8 mouse cellular contexts compared by ENCODE assay signal in genomic region chr8:79650158-79650814, GRCm38 (mm10). TPM values are rescaled to one million over a fixed set of nuclear protein-coding genes. Genes with fewer than 3 reads are reported as not detected.
A peak's percentile ranks its signal among the peaks of the same experiment; 100 is the strongest.
DNase-seq lines count a peak whose midpoint lies in the region; ATAC-seq lines count a peak whose summit lies in the region.

No protein-coding gene starts in this region.

- no peak overlapping the region for H3K4me3 ChIP-seq in midbrain, embryonic 14.5 days (replicated peaks; ENCODE audit: low read depth, low read length)
- no peak overlapping the region for H3K4me3 ChIP-seq in midbrain, embryonic 16.5 days (ENCODE audit: low read depth, low read length)

- DNase-seq in adrenal gland, postnatal 10 days = peak; percentile 23
- no peak for DNase-seq in adrenal gland, adult 18-20 months (ENCODE audit: low spot score in 2 of 2)
- DNase-seq in midbrain, embryonic 14.5 days = peak; percentile 43
- DNase-seq in forelimb bud, embryonic 11.5 days (ENCODE audit: low read depth, low spot score) = peak; percentile 39
- peak; percentile 56 to 74 for DNase-seq in spleen, postnatal 4 days (ENCODE audit: low spot score in 2 of 2)
- no peak for DNase-seq in urinary bladder, postnatal 36 days (ENCODE audit: low spot score in 2 of 2)
- DNase-seq in gastrocnemius, postnatal 10 days = no peak

- no peak for ATAC-seq in midbrain, embryonic 14.5 days (ENCODE audit: low FRiP score, low TSS enrichment)
- no peak for ATAC-seq in midbrain, embryonic 16.5 days

- no peak overlapping the region for H3K4me2 ChIP-seq in midbrain, embryonic 14.5 days (ENCODE audit: low read length)
- H3K4me2 ChIP-seq in midbrain, embryonic 16.5 days (ENCODE audit: low read length) = no peak overlapping the region

- peaks cover 33% of the 10 kb centered on the region for H3K36me3 ChIP-seq in midbrain, embryonic 14.5 days (ENCODE audit: control insufficient read depth, insufficient read depth, low read length)
- H3K36me3 ChIP-seq in midbrain, embryonic 16.5 days (ENCODE audit: control insufficient read depth, insufficient read depth, low read length) = 0 out of 2 replicates have a peak, but pooled peaks cover 5% of the 10 kb centered on the region

- H3K9me3 ChIP-seq in midbrain, embryonic 14.5 days (ENCODE audit: control insufficient read depth, low read length) = no peaks in the 10 kb centered on the region
- no peaks in the 10 kb centered on the region for H3K9me3 ChIP-seq in midbrain, embryonic 16.5 days (replicated peaks; ENCODE audit: control insufficient read depth, low read length, poor library complexity, severe bottlenecking)

- no peaks in the 10 kb centered on the region for H3K27me3 ChIP-seq in midbrain, embryonic 14.5 days (ENCODE audit: control insufficient read depth, insufficient read depth, low read length)
- no peaks in the 10 kb centered on the region for H3K27me3 ChIP-seq in midbrain, embryonic 16.5 days (ENCODE audit: control insufficient read depth, insufficient read depth, low read depth, low read length)

- H3K4me1 ChIP-seq in midbrain, embryonic 14.5 days (ENCODE audit: control insufficient read depth, insufficient read depth, low read length) = no peaks in the 10 kb centered on the region
- H3K4me1 ChIP-seq in midbrain, embryonic 16.5 days (ENCODE audit: control insufficient read depth, insufficient read depth, low read length) = no peaks in the 10 kb centered on the region

- 92% methylated on average over 1 of the region's 1 CpGs for WGBS in midbrain, embryonic 14.5 days
- 89% methylated on average over 1 of the region's 1 CpGs for WGBS in midbrain, embryonic 16.5 days

- no peak overlapping the region for H3K27ac ChIP-seq in midbrain, embryonic 14.5 days (replicated peaks; ENCODE audit: low read depth, low read length)
- H3K27ac ChIP-seq in midbrain, embryonic 16.5 days (ENCODE audit: low read length) = no peak overlapping the region

- no peak overlapping the region for H3K9ac ChIP-seq in midbrain, embryonic 14.5 days (replicated peaks; ENCODE audit: low read length)
- no peak overlapping the region for H3K9ac ChIP-seq in midbrain, embryonic 16.5 days (ENCODE audit: low read depth, low read length)

RNA-seq across cellular contexts. Expression of gene Otud4, which starts 10.9 kb away (rescaled TPM):
- total RNA-seq in adrenal gland, postnatal 10 days (2021) = 10 to 100 TPM; 40.1 to 44.6 TPM
- 10 to 100 TPM; 37.6 to 46.8 TPM for total RNA-seq in adrenal gland, adult 18-20 months (2021)
- polyA plus RNA-seq in midbrain, embryonic 14.5 days (2014; fragmentation: Nextera tagmentation; extraction: Ambion mirVana) = 15.4 and 18.2 TPM in 2 replicates
- polyA plus RNA-seq in midbrain, embryonic 16.5 days (2015; fragmentation: Nextera tagmentation; extraction: Ambion mirVana) = 9.7 and 10.2 TPM in 2 replicates
- total RNA-seq in gastrocnemius, postnatal 10 days (2021) = 10 to 100 TPM; 51.1 to 61.8 TPM

Comparison
In these comparisons a context has a peak if more than half of its experiments do, and no peak if none do; other contexts are left out.
1. DNase-seq: peak in adrenal gland, postnatal 10 days (single experiment), midbrain, embryonic 14.5 days (single experiment), forelimb bud, embryonic 11.5 days (single experiment) and spleen, postnatal 4 days (2 of 2); none in adrenal gland, adult 18-20 months (0 of 2), urinary bladder, postnatal 36 days (0 of 2) and gastrocnemius, postnatal 10 days (single experiment).